8 mouse cellular contexts compared by ENCODE assay signal in the genomic region with DNA sequence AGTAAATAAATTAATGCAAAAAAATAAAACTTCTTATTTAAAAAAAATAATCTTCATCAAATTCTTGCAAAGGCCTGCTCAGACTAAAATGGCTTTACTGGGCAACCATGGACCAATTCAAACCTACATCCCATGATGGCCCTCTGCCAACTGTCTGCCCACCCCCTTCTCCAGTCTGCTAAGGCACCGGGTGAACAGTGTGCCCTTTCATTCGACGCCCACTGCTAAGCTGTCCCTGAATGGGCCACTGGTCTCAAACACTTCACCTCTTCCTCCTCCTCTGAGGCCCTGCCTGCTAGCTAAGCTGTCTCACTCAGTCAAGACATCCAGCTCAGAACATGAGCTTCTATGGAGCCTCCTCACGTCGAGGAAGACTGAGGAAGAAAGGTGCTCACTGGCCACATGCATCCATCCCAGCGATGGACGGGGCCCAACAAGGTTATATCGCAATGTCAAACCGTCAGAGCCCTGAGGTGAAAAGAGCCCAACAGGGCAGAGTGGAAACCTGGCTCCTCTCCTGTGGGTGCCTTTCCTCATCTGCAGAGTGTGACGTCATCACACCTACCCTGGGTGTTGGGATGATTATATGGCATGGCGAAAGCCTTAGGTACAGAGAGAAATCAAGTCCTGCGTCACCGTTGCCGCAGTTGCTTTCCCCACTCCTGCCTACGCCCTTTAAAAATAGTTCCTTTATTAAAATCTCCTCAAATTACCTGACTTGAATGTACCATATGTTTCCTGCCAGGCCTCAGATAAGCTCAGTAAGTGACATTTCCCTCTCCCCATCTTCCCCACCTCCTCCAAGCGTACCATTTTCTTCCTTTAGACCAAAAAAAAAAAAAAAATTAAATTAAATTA.
DNase-seq lines count a peak whose midpoint lies in the region; ATAC-seq lines count a peak whose summit lies in the region.

No protein-coding gene starts in this region.

- no peak for DNase-seq in heart, postnatal 4 days
- peak; percentile 28 for DNase-seq in right cerebral cortex, adult 18-20 months
- DNase-seq in right cerebral cortex, postnatal 36 days (ENCODE audit: low spot score in 2 of 2): no peak
- peak; percentile 27 for DNase-seq in right cerebral cortex, postnatal 4 days
- DNase-seq in MN1 (ENCODE audit: low spot score): no peak
- no peak for DNase-seq in urinary bladder, postnatal 14 days (ENCODE audit: low spot score)

- H3K36me3 ChIP-seq in heart, embryonic 11.5 days (ENCODE audit: control insufficient read depth, insufficient read depth, low read length): no peaks in the 10 kb centered on the region
- no peaks in the 10 kb centered on the region for H3K36me3 ChIP-seq in hindbrain, embryonic 15.5 days

- H3K9me3 ChIP-seq in heart, embryonic 11.5 days (replicated peaks; ENCODE audit: control insufficient read depth, low read length): no peaks in the 10 kb centered on the region
- H3K9me3 ChIP-seq in hindbrain, embryonic 15.5 days: no peaks in the 10 kb centered on the region

- ATAC-seq in heart, embryonic 11.5 days (replicated peaks; ENCODE audit: insufficient number of reproducible peaks, low FRiP score, low TSS enrichment): no peak
- ATAC-seq in hindbrain, embryonic 15.5 days (ENCODE audit: low FRiP score, low read depth): peak; percentile 76

- H3K4me2 ChIP-seq in heart, embryonic 11.5 days: no peak overlapping the region
- H3K4me2 ChIP-seq in hindbrain, embryonic 15.5 days: no peak overlapping the region

- no peak overlapping the region for H3K9ac ChIP-seq in heart, embryonic 11.5 days (ENCODE audit: low read depth, low read length)
- H3K9ac ChIP-seq in hindbrain, embryonic 15.5 days: no peak overlapping the region

- no peak overlapping the region for H3K4me3 ChIP-seq in heart, embryonic 11.5 days (ENCODE audit: low read depth, low read length)
- no peak overlapping the region for H3K4me3 ChIP-seq in hindbrain, embryonic 15.5 days

- H3K27me3 ChIP-seq in heart, embryonic 11.5 days (ENCODE audit: control insufficient read depth, insufficient read depth, low read length): no peaks in the 10 kb centered on the region
- H3K27me3 ChIP-seq in hindbrain, embryonic 15.5 days: no peaks in the 10 kb centered on the region

- H3K27ac ChIP-seq in heart, embryonic 11.5 days (ENCODE audit: low read depth, low read length): peak overlapping the region; percentile 87
- H3K27ac ChIP-seq in hindbrain, embryonic 15.5 days (replicated peaks): peak overlapping the region; percentile 63; the same call in 1 of the 2 replicates

- 77% methylated on average over 16 of the region's 16 CpGs for WGBS in heart, embryonic 11.5 days (ENCODE audit: insufficient replicate concordance)
- WGBS in hindbrain, embryonic 15.5 days: 79% methylated on average over 16 of the region's 16 CpGs

- peaks cover 28% of the 10 kb centered on the region for H3K4me1 ChIP-seq in heart, embryonic 11.5 days (ENCODE audit: control insufficient read depth, insufficient read depth, low read length)
- H3K4me1 ChIP-seq in hindbrain, embryonic 15.5 days (replicated peaks): peaks cover 24% of the 10 kb centered on the region

Comparison
In these comparisons a context has a peak if more than half of its experiments do, and no peak if none do; other contexts are left out.
1. DNase-seq: peak in right cerebral cortex, adult 18-20 months (single experiment) and right cerebral cortex, postnatal 4 days (single experiment); none in heart, postnatal 4 days (single experiment), right cerebral cortex, postnatal 36 days (0 of 2), MN1 (single experiment) and urinary bladder, postnatal 14 days (single experiment).